Mouse (Mus musculus) subcutaneous adipose tissue, adult 2 months (tissue): Measurements from ENCODE around the gene Dnajc3. TPM values are rescaled to one million over a fixed set of nuclear protein-coding genes. Genes with fewer than 3 reads are reported as not detected.

Experiments used
- polyA plus RNA-seq: library from polyadenylated mRNA; depleted of rRNA; stranded (reverse); fragments of >200 nt; gene quantifications from 2 replicates; pipeline ENCODE4 v1.2.3, GENCODE M21; 2012; ENCODE audit warnings: low replicate concordance; rRNA removed

The Dnajc3 gene
- 17.6 and 22.9 TPM in 2 replicates for polyA plus RNA-seq

DNA sequence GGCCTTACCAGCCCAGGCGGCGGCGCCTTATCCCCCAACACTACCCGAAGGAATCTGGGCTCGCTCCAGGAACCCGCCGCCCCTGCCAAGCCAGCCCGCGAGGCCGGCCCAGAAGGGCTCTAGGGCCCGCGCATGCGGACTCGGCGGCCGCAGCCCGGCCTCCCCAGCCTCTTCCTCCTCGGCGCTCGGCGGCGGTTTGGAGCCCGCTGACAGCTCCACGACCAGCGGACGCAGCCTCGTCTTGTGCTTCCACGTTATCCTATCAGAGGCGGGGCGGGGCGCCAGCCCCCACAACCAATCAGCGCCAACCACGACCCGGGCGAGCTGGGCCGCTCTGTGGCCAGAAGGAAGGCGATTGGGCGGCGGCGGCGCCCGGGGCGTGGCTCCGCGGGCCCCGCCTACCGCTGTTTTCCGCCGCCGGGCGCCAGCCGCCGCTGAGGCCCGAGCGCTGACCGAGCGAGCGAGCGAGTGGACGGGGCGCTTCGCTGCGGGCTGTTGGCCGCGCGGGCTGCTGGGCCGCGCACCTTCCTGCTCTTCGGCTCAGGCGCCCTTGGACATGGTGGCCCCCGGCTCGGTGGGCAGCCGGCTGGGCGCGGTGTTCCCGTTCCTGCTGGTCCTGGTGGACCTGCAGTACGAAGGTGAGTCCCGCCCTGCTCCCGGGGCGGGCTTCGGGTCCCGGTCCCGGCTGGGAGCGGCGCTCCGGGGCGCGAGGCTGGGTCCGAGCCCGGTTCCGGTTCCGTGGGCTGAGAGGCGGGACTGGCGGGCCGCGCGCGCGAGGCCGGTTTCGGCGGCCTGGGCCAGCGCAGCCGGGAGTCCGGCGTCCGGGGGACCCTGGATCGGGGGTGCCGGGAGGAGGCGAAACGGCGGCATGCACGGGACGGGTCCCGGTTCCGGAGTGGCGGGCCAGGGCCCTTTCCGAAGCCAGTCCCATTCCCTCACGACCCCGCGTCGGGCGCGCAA lies at the start of gene Dnajc3:
TSS of gene Dnajc3 (plus strand) at position 444 of the 960 bp plus-strand sequence.

GRCm38 (mm10) chr14:118924673-118925615 lies 12.8 kb upstream of the Dnajc3 start, which contains the start of gene Dzip1:
Gene Dzip1, minus strand, starts transcription at chr14:118925460.

Other genes with a start within 250 kb of the Dnajc3 start
- 5.0 and 12.3 TPM in 2 replicates for gene Abcc4, start 231.8 kb upstream of the Dnajc3 start, polyA plus RNA-seq
- 0.77 and 12.9 TPM in 2 replicates for gene Cldn10, start 150.1 kb upstream of the Dnajc3 start, polyA plus RNA-seq
- 5.1 and 26.2 TPM in 2 replicates for gene Dzip1, start 12.5 kb upstream of the Dnajc3 start, polyA plus RNA-seq
- gene Uggt2, start 161.5 kb downstream of the Dnajc3 start, polyA plus RNA-seq = 4.0 and 12.5 TPM in 2 replicates
- gene Hs6st3, start 200.4 kb downstream of the Dnajc3 start, polyA plus RNA-seq = 0.09 TPM in 1 of 2 replicates, not detected in the other